16 mouse cellular contexts compared by ENCODE assay signal in genomic region chr6:87581071-87581470, GRCm38 (mm10).
"Had no signal": no experiment of that assay in that cellular context is flagged by ENCODE, and none has a peak within 500 bp of the region (broad histone marks: within the 10 kb centered on the region; RNA-seq: fewer than 3 reads in every experiment).

No protein-coding gene starts in this region.

- H3K4me3 ChIP-seq: liver, embryonic 15.5 days; lung, embryonic 15.5 days; midbrain, embryonic 13.5 days; midbrain, embryonic 15.5 days; neural tube, embryonic 12.5 days; stomach, embryonic 15.5 days had no signal

- H3K9ac ChIP-seq: liver, embryonic 15.5 days; liver, postnatal 0 days; lung, embryonic 15.5 days; midbrain, embryonic 13.5 days; midbrain, embryonic 15.5 days; neural tube, embryonic 12.5 days; stomach, embryonic 15.5 days had no signal

- H3K4me1 ChIP-seq: midbrain, embryonic 13.5 days; midbrain, embryonic 15.5 days; neural tube, embryonic 12.5 days had no signal

- DNase-seq: liver, postnatal 0 days; lung, adult 2 months; lung, postnatal 14 days; lung, postnatal 36 days; right cerebral cortex, postnatal 14 days; thymus, adult 2 months; thymus, postnatal 25 days; thymus, postnatal 4 days had no signal

- H3K9me3 ChIP-seq: liver, embryonic 15.5 days; lung, embryonic 15.5 days; midbrain, embryonic 13.5 days; midbrain, embryonic 15.5 days; neural tube, embryonic 12.5 days; stomach, embryonic 15.5 days had no signal

- H3K27me3 ChIP-seq: liver, embryonic 15.5 days; lung, embryonic 15.5 days; midbrain, embryonic 13.5 days; neural tube, embryonic 12.5 days; stomach, embryonic 15.5 days had no signal

- H3K36me3 ChIP-seq: lung, embryonic 15.5 days; midbrain, embryonic 13.5 days; midbrain, embryonic 15.5 days; stomach, embryonic 15.5 days had no signal

- H3K27ac ChIP-seq: macrophage; midbrain, embryonic 13.5 days; midbrain, embryonic 15.5 days; neural tube, embryonic 12.5 days; stomach, postnatal 0 days had no signal
